Mouse (Mus musculus) heart, embryonic 12.5 days (tissue): ENCODE results near the gene Actn4. TPM values are rescaled to one million over a fixed set of nuclear protein-coding genes. Genes with fewer than 3 reads are reported as not detected.
"Not testable (repeated sequence)": the region's sequence is repeated elsewhere in the genome, so short reads cannot be mapped to it uniquely, and the experiment has no call there.

Source experiments
- ATAC-seq: fragments of 200-750 bp; cut with Nextera tagmentation; 2 replicates; pipeline ENCODE4 v1.8.0; 2017; ENCODE audit warnings: moderate TSS enrichment, moderate library complexity; ENCODE audit not compliant: insufficient number of reproducible peaks, low FRiP score
- H3K27ac ChIP-seq: fragments of 300-500 bp; sonication (generic); 2 replicates; pipeline ENCODE4 v1.5.1; 2016; ENCODE audit warnings: mild to moderate bottlenecking, moderate library complexity; ENCODE audit not compliant: poor library complexity, severe bottlenecking
- H3K27me3 ChIP-seq: fragments of 300-500 bp; sonication (generic); replicated peaks from 2 replicates; pipeline ENCODE4 v1.6.1; 2016; ENCODE audit warnings: mild to moderate bottlenecking, moderate library complexity
- H3K36me3 ChIP-seq: fragments of 300-500 bp; sonication (generic); 2 replicates; pipeline ENCODE4 v1.6.1; 2016; ENCODE audit warnings: mild to moderate bottlenecking, moderate library complexity
- H3K4me1 ChIP-seq: fragments of 300-500 bp; sonication (generic); replicated peaks from 2 replicates; pipeline ENCODE4 v1.6.1; 2016; ENCODE audit warnings: mild to moderate bottlenecking
- H3K4me2 ChIP-seq: fragments of 300-500 bp; sonication (generic); 2 replicates; pipeline ENCODE4 v1.6.1; 2016; ENCODE audit warnings: mild to moderate bottlenecking, moderate library complexity
- H3K4me3 ChIP-seq: fragments of 300-500 bp; sonication (generic); 2 replicates; pipeline ENCODE4 v1.5.1; 2016; ENCODE audit warnings: mild to moderate bottlenecking
- H3K9ac ChIP-seq: fragments of 300-500 bp; sonication (generic); 2 replicates; pipeline ENCODE4 v1.6.1; 2016; ENCODE audit warnings: mild to moderate bottlenecking, moderate library complexity
- H3K9me3 ChIP-seq: fragments of 300-500 bp; sonication (generic); replicated peaks from 2 replicates; pipeline ENCODE4 v1.6.1; 2016; ENCODE audit warnings: mild to moderate bottlenecking, moderate library complexity
- WGBS: fragments of 180-500 bp; shearing (Covaris S2); methylation state at CpG from one replicate; pipeline ENCODE4 v1.1.7; 2016; 5-methylcytosine and 5-hydroxymethylcytosine counted together
- polyA plus RNA-seq: library from polyadenylated mRNA; unstranded; fragments of >200 nt; fragmentation: Nextera tagmentation; extraction: Ambion mirVana; gene quantifications from 2 replicates; pipeline ENCODE4 v1.2.1, GENCODE M21; 2016

Actn4 gene
- polyA plus RNA-seq, 1 experiment from 2014 or later = 317 TPM

DNA sequence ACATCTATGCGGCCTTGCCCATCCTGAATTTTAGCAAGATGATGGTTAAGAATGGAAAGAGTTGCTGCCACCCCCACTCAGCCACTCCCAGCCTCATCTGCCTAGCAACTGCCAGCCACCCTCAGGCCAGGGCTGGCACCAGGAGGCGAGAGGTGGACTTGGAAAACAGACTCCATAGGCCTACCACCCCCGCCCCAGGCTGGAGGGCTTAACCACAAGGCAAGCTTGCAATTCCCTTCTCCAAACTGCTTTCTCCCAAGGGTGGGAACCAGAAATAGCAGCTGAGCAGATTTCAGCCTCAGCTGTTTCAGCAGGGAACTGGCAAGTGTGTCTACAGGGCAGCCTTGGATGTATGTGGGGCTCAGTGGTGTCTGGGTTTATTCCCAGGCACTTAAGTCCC, 59.3 kb downstream of the Actn4 start:
- peak overlapping the region; percentile 65 for H3K9ac ChIP-seq
- 90% methylated on average over 3 of the region's 3 CpGs for WGBS

DNA sequence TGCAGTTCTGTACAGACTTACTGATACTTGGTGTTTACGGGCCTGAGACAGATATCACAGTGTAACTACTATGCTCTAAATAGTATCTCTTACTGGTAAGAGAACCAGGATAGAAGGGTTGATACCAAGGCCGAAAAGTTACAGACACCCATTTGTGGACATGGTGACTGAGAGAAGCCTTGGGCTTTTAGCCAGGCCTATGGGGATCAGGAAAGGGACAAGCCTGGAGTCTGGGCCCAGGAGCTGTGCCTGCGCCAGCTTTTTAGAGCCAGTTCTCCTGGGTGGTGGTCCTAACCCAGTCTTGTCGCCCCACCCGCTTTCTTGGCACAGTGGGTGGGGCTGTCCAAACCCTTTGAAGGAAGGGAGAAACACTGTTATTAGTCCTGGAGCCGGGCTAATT, 60.0 kb downstream of the Actn4 start:
- H3K4me2 ChIP-seq = no peak overlapping the region
- no peaks in the 10 kb centered on the region for H3K27me3 ChIP-seq
- 85% methylated on average over 6 of the region's 6 CpGs for WGBS
- H3K9ac ChIP-seq = peak overlapping the region; percentile 65; the same call in 1 of the 2 replicates
- H3K4me3 ChIP-seq = no peak overlapping the region
- no peak for ATAC-seq
- H3K36me3 ChIP-seq = peaks cover 100% of the 10 kb centered on the region
- peaks cover 45% of the 10 kb centered on the region for H3K4me1 ChIP-seq
- peak overlapping the region; percentile 93 for H3K27ac ChIP-seq
- no peaks in the 10 kb centered on the region for H3K9me3 ChIP-seq

More for the DNA sequence above, 59.3 kb downstream of the Actn4 start:
- Histone ChIP-seq H3K9me3 (no peaks in the 10 kb centered on the region), H3K4me2 (no peak overlapping the region), H3K36me3 (peaks cover 100% of the 10 kb centered on the region), H3K4me3 (no peak overlapping the region), H3K27me3 (no peaks in the 10 kb centered on the region), H3K27ac (peak overlapping the region; percentile 93), H3K4me1 (peaks cover 41% of the 10 kb centered on the region)
- no peak for ATAC-seq

GRCm38 (mm10) chr7:28901311-28902125, 60.6 kb downstream of the Actn4 start:
- Histone ChIP-seq H3K9ac (peak overlapping the region; percentile 65; the same call in 1 of the 2 replicates), H3K27ac (peak overlapping the region; percentile 93)

DNA sequence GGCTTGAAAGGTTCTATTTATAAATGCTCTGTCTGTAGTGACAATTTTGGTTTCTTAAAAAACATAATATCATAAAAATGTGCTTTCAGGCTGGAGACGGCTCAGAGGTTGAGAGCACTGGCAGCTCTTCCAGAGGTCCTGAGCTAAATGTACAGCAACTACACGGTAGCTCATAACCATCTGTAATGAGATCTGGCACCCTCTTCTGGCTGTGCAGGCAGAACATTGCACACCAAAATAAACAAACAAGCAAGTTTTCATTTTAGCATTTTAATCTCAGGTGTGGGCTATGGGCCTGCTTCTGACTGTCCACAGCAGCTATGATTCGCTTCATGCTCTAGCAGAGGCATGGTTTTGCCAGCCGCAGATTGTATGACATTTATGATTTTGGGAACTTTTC, 62.2 kb downstream of the Actn4 start:
- Histone ChIP-seq H3K4me2 (no peak overlapping the region), H3K9me3 (no peaks in the 10 kb centered on the region), H3K9ac (no peak overlapping the region), H3K27me3 (no peaks in the 10 kb centered on the region), H3K4me1 (peaks cover 67% of the 10 kb centered on the region), H3K36me3 (peaks cover 100% of the 10 kb centered on the region), H3K4me3 (no peak overlapping the region), H3K27ac (no peak overlapping the region)
- no peak for ATAC-seq
- WGBS = 86% methylated on average over 4 of the region's 4 CpGs

More at GRCm38 (mm10) chr7:28901311-28902125, 60.6 kb downstream of the Actn4 start:
- Histone ChIP-seq H3K4me1 (peaks cover 51% of the 10 kb centered on the region), H3K9me3 (no peaks in the 10 kb centered on the region), H3K4me2 (0 out of 2 replicates have a peak overlapping the region, but pooled peaks have one; percentile 4), H3K4me3 (no peak overlapping the region), H3K27me3 (no peaks in the 10 kb centered on the region), H3K36me3 (peaks cover 100% of the 10 kb centered on the region)
- 74% methylated on average over 13 of the region's 13 CpGs for WGBS
- peak; percentile 63 for ATAC-seq

DNA sequence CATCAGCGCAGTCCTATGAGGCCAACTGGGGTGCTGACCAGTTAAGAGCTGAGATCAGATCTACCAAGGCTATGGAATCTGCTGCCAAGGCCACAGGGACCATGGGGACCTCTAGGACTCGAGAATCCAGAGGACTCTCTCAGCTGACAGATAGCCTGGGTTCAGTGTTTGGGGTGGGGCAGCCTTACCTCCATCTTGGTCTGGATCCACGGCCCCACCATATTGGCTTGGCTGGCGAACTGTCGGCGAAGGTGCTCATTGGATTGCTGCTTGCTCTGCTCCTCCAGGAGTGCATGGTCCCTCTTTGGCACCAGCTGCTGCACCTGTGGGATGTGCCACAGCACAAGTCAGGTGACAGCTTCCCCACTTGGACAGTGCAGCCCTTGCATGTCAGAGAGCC, 64.5 kb downstream of the Actn4 start:
- H3K27me3 ChIP-seq = no peaks in the 10 kb centered on the region
- H3K9me3 ChIP-seq = no peaks in the 10 kb centered on the region
- no peak overlapping the region for H3K27ac ChIP-seq
- H3K9ac ChIP-seq = no peak overlapping the region
- H3K4me3 ChIP-seq = no peak overlapping the region
- H3K36me3 ChIP-seq = peaks cover 97% of the 10 kb centered on the region
- ATAC-seq = no peak
- peaks cover 61% of the 10 kb centered on the region for H3K4me1 ChIP-seq
- H3K4me2 ChIP-seq = no peak overlapping the region
- 84% methylated on average over 6 of the region's 6 CpGs for WGBS

GRCm38 (mm10) chr7:28894942-28895341, 67.2 kb downstream of the Actn4 start:
- no peaks in the 10 kb centered on the region for H3K9me3 ChIP-seq
- peaks cover 43% of the 10 kb centered on the region for H3K4me1 ChIP-seq
- WGBS = 5% methylated on average over 5 of the region's 5 CpGs
- peaks cover 90% of the 10 kb centered on the region for H3K36me3 ChIP-seq
- peak overlapping the region; percentile 29 for H3K4me3 ChIP-seq
- peak; percentile 71 for ATAC-seq
- peaks cover under 1% of the 10 kb centered on the region; the same call in 1 of the 2 replicates for H3K27me3 ChIP-seq
- peak overlapping the region; percentile 90 for H3K27ac ChIP-seq
- peak overlapping the region; percentile 61 for H3K9ac ChIP-seq
- peak overlapping the region; percentile 51 for H3K4me2 ChIP-seq

DNA sequence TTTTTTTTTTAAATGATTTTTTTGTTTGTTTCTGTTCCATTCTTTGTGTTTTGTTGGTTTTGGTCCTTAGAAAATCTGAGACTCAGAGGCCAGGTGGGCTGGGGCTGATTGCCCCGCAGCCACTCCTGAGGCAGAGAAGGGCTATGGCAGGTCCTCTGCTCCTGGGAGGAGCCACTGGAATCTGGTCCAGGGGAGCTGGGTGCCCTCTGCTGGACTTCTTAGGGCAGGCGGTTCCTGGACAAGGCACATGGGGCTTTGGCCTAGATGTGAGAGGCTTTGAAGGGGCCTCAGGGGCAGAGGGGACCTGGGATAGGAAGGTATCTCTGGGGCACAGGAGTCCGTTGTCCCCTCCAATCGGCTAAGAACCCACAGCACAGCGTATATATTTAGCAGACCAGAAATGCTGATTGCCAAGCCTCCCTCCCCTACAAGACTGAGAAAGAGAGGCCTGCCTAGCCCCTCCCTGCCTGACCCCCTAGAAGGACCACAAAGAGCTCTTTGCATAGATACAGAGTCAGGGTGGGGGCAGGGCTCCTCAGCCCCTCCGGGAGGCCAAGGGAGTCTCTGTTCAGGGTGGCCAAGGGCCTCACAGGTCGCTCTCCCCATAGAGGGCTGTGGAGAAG, 68.4 kb downstream of the Actn4 start:
- H3K36me3 ChIP-seq = peaks cover 78% of the 10 kb centered on the region
- peak overlapping the region; percentile 90 for H3K27ac ChIP-seq
- no peak for ATAC-seq
- H3K9ac ChIP-seq = no peak overlapping the region
- WGBS = 24% methylated on average over 7 of the region's 7 CpGs
- H3K9me3 ChIP-seq = no peaks in the 10 kb centered on the region
- no peak overlapping the region for H3K4me3 ChIP-seq
- peaks cover 55% of the 10 kb centered on the region for H3K4me1 ChIP-seq
- no peak overlapping the region for H3K4me2 ChIP-seq
- H3K27me3 ChIP-seq = peaks cover 11% of the 10 kb centered on the region

DNA sequence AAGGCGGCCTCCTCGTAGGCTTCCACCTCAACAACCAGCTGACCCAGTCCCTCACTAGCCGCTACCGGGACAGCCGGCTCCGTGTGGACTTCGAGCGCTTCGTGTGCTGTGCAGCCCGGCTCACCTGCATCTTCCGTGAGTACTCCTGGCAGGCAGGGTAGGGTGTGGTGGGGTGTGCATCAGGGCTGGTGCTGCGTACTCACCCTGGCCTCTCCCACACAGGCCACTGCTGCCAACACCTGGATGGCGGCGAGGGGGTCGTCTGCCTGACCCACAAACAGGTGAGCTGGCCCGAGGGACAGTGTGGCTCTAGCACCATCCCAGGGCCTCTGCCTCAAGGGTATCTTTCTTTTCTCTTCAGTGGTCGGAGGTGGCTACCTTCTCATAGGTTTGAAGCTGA, 69.5 kb downstream of the Actn4 start:
- peaks cover 67% of the 10 kb centered on the region for H3K36me3 ChIP-seq
- H3K9me3 ChIP-seq = no peaks in the 10 kb centered on the region
- WGBS = 92% methylated on average over 17 of the region's 17 CpGs
- peaks cover 22% of the 10 kb centered on the region for H3K27me3 ChIP-seq
- no peak overlapping the region for H3K4me2 ChIP-seq
- H3K9ac ChIP-seq = no peak overlapping the region
- no peak for ATAC-seq
- H3K27ac ChIP-seq = no peak overlapping the region
- no peak overlapping the region for H3K4me3 ChIP-seq
- peaks cover 67% of the 10 kb centered on the region for H3K4me1 ChIP-seq

- H3K4me3 ChIP-seq = peak overlapping the region; percentile 35
- H3K27me3 ChIP-seq = peaks cover 40% of the 10 kb centered on the region
Observed at GRCm38 (mm10) chr7:28888701-28889161, 73.4 kb downstream of the Actn4 start.

DNA sequence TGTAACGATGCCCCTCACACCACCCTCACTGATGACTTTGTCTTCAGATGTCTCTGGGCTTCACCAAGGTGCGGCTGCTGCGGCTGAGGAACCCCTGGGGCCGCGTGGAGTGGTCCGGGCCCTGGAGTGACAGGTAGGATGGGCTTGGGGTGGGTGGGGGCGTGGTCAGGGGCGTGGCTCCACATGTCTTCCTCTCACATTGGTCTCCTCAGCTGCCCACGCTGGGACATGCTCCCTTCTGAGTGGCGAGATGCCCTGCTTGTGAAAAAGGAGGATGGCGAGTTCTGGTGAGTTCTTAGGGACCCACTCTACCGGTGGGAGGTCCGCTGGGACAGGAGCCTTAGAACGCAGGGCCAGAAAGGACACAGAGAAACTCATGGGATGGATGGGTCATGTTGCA, 75.7 kb downstream of the Actn4 start:
- Histone ChIP-seq H3K4me1 (peaks cover 28% of the 10 kb centered on the region), H3K27ac (no peak overlapping the region), H3K4me3 (no peak overlapping the region), H3K9me3 (no peaks in the 10 kb centered on the region), H3K9ac (no peak overlapping the region), H3K4me2 (no peak overlapping the region), H3K36me3 (peaks cover 8% of the 10 kb centered on the region), H3K27me3 (peaks cover 40% of the 10 kb centered on the region)
- ATAC-seq = no peak
- 26% methylated on average over 13 of the region's 14 CpGs for WGBS

More at GRCm38 (mm10) chr7:28888701-28889161, 73.4 kb downstream of the Actn4 start:
- Histone ChIP-seq H3K9ac (peak overlapping the region; percentile 9), H3K9me3 (no peaks in the 10 kb centered on the region), H3K36me3 (peaks cover 29% of the 10 kb centered on the region), H3K4me2 (peak overlapping the region; percentile 67), H3K4me1 (peaks cover 30% of the 10 kb centered on the region), H3K27ac (no peak overlapping the region)
- 3% methylated on average over 27 of the region's 27 CpGs for WGBS
- no peak; the same call in 1 of the 2 replicates for ATAC-seq

DNA sequence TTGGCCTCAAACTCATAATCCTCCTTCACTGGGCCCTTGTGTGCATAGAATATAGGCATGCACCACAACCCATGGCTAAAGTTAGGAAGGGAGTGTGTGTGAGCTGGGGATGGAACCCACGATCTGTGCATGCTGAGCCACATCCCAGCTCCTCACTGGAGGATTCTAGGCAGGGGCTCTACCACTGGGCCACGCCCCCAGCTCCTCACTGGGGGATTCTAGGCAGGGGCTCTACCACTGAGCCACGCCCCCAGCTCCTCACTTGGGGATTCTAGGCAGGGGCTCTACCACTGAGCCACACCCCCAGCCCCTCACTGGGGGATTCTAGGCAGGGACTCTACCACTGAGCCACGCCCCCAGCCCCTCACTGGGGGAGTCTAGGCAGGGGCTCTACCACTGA, 78.4 kb downstream of the Actn4 start:
- Histone ChIP-seq H3K27me3 (peaks cover 29% of the 10 kb centered on the region), H3K4me1 (peaks cover 12% of the 10 kb centered on the region)
- 77% methylated on average over 4 of the region's 4 CpGs for WGBS
- not testable (repeated sequence) for H3K9ac ChIP-seq, H3K4me3 ChIP-seq, ATAC-seq, H3K27ac ChIP-seq, H3K4me2 ChIP-seq, H3K9me3 ChIP-seq, H3K36me3 ChIP-seq
